Mouse (Mus musculus) CD4-positive naive resting alpha-beta T cell, adult 76 days (primary cell): Measurements from ENCODE around the gene Gm49393. TPM values are rescaled to one million over a fixed set of nuclear protein-coding genes. Genes with fewer than 3 reads are reported as not detected.

Source experiments
- total RNA-seq: library from RNA; stranded (reverse); gene quantifications from one replicate; pipeline ENCODE4 v1.2.4, GENCODE M21; 2023

Gm49393 gene
- not detected for total RNA-seq

DNA sequence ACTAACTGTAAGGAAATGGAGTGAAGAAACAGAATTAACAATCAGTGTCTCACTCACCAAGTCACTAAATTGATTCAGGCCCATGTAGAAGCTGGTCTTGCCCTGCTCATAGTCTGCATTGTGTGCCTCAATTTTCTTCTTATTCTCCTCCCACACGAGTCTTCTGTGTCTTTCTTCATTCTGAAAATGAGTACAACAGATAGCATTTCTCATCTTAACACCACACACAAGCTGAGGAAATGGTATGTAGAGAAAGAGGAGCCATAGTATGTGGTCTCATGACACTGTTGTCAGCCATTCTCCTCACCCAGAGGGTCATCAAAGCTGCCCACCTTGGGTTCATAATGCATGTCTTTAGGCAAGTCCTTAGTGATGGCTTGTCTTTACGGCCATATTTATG lies at the start of gene Gm49393:
TSS of gene Gm49393 (minus strand) at position 101 of the 400 bp plus-strand sequence.

DNA sequence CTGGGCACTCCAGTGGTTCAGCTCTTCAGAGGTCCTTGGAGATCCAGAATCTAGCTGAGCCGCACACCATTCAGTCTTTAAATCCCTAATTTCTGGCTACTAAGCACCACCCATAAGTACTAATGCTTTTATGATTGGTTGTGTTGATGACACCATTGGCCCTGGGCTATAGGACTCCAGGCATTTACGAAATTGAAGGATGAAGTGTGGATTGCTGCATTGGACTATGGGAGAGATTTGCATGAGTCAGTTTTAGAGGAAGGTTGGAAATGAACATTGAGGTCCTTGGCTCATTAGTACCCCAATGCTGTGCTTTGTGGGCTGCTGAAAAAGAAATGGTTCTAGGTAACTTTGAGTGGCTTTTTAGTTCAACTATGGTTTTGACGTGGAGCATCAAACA lies 6.5 kb upstream of the Gm49393 start, which contains the start of gene Tpbpa:
TSS of gene Tpbpa (minus strand) at position 101 of the 400 bp plus-strand sequence.

DNA sequence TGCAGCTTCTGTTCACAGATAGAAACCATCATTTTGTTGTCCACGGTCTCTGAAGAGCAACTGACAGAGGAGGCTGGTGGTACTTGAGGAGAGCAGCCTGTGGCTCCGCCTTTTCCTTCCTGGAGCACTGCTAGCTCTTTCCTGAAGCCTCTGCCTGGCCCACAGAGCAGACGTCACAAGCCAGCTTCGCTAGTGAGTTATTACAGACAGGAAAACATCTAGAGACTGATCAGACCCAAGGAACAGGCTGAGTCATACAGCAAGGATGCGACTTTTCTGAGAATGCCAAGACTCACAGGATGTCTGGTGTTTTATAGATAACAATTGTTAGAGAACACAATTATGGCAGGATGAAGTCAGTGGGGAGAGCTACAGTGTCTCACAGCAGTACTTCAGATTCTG lies 1.1 kb upstream of the Gm49393 start, which contains the start of the genes Gm49391 and Ctla2a:
TSS of gene Gm49391 (minus strand) at position 72 of the 402 bp plus-strand sequence.
TSS of gene Ctla2a (minus strand) at position 126 of the 402 bp plus-strand sequence.

DNA sequence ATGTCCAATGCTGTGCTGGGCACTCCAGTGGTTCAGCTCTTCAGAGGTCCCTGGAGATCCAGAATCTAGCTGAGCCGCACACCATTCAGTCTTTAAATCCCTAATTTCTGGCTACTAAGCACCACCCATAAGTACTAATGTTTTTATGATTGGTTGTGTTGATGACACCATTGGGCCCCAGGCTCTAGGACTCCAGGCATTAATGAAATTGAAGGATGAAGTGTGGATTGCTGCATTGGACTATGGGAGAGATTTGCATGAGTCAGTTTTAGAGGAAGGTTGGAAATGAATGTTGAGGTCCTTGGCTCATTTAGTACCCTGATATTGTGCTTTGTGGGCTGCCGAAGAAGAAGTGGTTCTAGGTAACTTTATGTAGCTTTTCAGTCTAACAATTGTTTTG lies 30.6 kb downstream of the Gm49393 start, which contains the start of gene Tpbpb:
TSS of gene Tpbpb (minus strand) at position 101 of the 400 bp plus-strand sequence.

DNA sequence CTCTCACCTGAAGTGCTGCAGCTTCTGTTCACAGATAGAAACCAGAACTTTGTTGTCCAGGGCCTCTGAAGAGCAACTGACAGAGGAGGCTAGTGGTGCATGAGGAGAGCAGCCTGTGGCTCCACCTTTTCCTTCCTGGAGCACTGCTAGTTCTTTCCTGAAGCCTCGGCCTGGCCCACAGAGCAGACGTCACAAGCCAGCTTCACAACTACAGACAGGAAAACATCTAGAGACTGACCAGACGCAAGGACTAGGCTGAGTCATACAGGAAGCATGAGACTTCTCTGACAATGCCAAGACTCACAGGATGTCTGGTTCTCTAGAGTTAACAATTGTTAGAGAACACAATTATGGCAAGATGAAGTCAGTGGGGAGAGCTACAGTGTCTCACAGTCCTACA lies 38.1 kb downstream of the Gm49393 start, which contains the start of gene Ctla2b:
TSS of gene Ctla2b (minus strand) at position 120 of the 400 bp plus-strand sequence.

DNA sequence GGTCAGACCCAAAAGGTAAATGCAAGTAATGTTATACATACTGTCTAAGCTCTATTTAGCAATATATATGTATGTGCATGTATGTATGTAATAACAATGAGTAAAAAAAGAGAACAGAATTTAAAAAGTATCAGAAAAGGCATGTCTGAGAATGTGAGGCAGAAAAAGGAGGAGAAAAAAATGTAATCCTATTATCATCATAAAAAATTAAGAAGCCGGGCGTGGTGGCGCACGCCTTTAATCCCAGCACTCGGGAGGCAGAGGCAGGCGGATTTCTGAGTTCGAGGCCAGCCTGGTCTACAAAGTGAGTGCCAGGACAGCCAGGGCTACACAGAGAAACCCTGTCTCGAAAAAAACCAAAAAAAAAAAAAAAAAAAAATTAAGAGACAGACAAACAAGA lies 38.6 kb downstream of the Gm49393 start, which contains the start of gene Gm49392:
TSS of gene Gm49392 (minus strand) at position 101 of the 400 bp plus-strand sequence.

DNA sequence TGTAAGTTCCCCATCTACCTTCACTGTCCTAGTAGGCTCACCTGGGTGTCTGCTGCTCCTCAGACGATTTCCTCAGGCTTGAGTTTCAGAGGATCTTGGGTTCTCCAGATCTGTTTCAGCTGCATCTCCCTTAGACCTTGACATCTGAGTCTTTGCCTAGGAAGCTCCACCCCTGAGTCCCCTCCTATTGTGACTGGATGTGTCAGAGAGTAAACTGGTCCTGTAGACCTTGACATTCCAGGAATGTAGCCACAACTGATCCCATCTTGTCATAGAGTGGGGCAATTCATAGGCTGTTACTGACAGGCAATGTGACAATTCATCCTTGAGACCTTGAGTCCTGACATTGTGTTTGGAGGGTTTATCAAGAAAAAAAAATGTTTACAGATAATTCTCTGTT lies 71.1 kb downstream of the Gm49393 start, which contains the start of gene 4930486L24Rik:
TSS of gene 4930486L24Rik (minus strand) at position 195 of the 400 bp plus-strand sequence.

Other genes with a start within 250 kb of the Gm49393 start
- not detected for gene BC051665, start 149.2 kb downstream of the Gm49393 start, total RNA-seq
- gene Ctsll3, start 132.7 kb downstream of the Gm49393 start, total RNA-seq, result not detected
- gene 4930486L24Rik, start 71.1 kb downstream of the Gm49393 start, total RNA-seq, result 8.4 TPM
- gene Gm49392, start 38.7 kb downstream of the Gm49393 start, total RNA-seq, result 1.00 TPM
- gene Ctla2b, start 38.1 kb downstream of the Gm49393 start, total RNA-seq, result 22.4 TPM
- gene Tpbpb, start 30.7 kb downstream of the Gm49393 start, total RNA-seq, result not detected
- not detected for gene Gm49391, start 981 bp upstream of the Gm49393 start, total RNA-seq
- 118 TPM for gene Ctla2a, start 1.0 kb upstream of the Gm49393 start, total RNA-seq
- gene Tpbpa, start 6.4 kb upstream of the Gm49393 start, total RNA-seq, result not detected
- not detected for gene Ctsj, start 70.4 kb upstream of the Gm49393 start, total RNA-seq
- not detected for gene Ctsq, start 105.0 kb upstream of the Gm49393 start, total RNA-seq
- gene Ctsr, start 228.7 kb upstream of the Gm49393 start, total RNA-seq, result not detected